Mouse (Mus musculus): ENCODE data around the gene Enkd1. TPM values are rescaled to one million over a fixed set of nuclear protein-coding genes. Genes with fewer than 3 reads are reported as not detected.

Gene Enkd1
- polyA plus RNA-seq, 1 experiment from 2014 or later: 40.7 TPM

DNA sequence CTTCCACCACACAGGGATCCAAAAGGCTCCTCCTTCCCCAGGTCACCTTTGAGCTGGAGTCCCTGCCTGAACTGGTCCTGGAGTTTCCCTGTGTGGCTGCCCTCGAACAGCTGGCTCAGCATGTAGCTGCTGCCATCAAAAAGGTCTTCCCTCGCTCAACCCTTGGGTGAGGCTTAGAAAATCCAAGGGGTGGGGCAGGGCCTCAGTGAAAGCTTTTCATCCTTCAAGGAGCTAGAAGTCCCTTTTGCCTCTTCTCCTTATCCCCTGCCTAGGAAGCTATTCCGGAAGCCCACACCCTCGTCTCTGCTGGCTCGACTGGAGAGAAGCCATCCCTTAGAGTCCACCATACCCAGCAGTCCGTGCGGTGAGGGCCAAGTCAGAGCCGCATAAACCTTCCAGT lies 20.5 kb downstream of the Enkd1 start:
- DNase-seq (ENCODE audit: low spot score): no peak
- 71% methylated on average over 8 of the region's 8 CpGs for WGBS
- H3K27ac ChIP-seq: no peak overlapping the region
- peaks cover 22% of the 10 kb centered on the region for H3K36me3 ChIP-seq
- peaks cover 9% of the 10 kb centered on the region for H3K4me1 ChIP-seq (replicated peaks)
- no peaks in the 10 kb centered on the region for H3K27me3 ChIP-seq (ENCODE audit: insufficient read depth, poor library complexity, severe bottlenecking)
- H3K4me3 ChIP-seq: no peak overlapping the region
- no peaks in the 10 kb centered on the region for H3K9me3 ChIP-seq

- peaks cover 31% of the 10 kb centered on the region for H3K36me3 ChIP-seq
- H3K27ac ChIP-seq: no peak overlapping the region
- no peak overlapping the region for H3K4me3 ChIP-seq
- no peak for DNase-seq (ENCODE audit: low spot score)
- peaks cover 9% of the 10 kb centered on the region for H3K4me1 ChIP-seq (replicated peaks)
- 74% methylated on average over 6 of the region's 6 CpGs for WGBS
- no peaks in the 10 kb centered on the region for H3K9me3 ChIP-seq
- no peaks in the 10 kb centered on the region for H3K27me3 ChIP-seq (ENCODE audit: insufficient read depth, poor library complexity, severe bottlenecking)
Measured at GRCm38 (mm10) chr8:105686551-105686950, 21.5 kb downstream of the Enkd1 start.

DNA sequence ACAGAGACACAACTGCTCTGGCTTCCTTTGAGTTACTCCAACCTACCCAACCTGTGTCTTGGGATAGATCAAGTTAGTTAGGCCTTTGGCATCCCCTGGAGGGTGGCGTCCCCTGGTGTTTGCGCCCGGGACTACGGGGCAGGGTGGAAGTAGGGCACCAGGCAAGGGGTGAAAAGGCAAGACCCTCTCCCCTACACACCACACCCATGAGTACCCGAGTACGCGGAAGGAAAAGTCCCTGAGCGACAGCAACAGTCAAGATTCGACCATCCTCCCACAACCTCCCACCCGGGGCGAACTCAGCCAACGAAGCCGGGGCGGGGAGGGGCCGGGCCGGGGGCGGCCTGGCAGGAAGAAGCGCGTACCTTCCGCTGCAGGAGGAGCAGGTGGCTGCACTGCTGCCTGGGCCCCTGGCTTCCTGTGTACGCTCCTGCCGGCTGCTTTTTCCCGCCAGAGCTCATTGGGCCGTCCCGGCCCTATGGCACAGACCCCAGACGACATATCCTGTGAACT lies 22.2 kb downstream of the Enkd1 start, which contains the start of gene Carmil2:
Gene Carmil2, plus strand, starts transcription at position 479 of the 513 bp plus-strand sequence.
- no peaks in the 10 kb centered on the region for H3K27me3 ChIP-seq (ENCODE audit: insufficient read depth, poor library complexity, severe bottlenecking)
- peaks cover 9% of the 10 kb centered on the region for H3K4me1 ChIP-seq (replicated peaks)
- H3K4me3 ChIP-seq: peak within 1 kb of the TSS; percentile 26; the same call in 1 of the 2 replicates
- peaks cover 38% of the 10 kb centered on the region for H3K36me3 ChIP-seq
- WGBS: 14% methylated on average over 26 of the region's 26 CpGs
- no peaks in the 10 kb centered on the region for H3K9me3 ChIP-seq
- peak within 1 kb of the TSS; percentile 59 for H3K27ac ChIP-seq
- DNase-seq (ENCODE audit: low spot score): peak; percentile 64

DNA sequence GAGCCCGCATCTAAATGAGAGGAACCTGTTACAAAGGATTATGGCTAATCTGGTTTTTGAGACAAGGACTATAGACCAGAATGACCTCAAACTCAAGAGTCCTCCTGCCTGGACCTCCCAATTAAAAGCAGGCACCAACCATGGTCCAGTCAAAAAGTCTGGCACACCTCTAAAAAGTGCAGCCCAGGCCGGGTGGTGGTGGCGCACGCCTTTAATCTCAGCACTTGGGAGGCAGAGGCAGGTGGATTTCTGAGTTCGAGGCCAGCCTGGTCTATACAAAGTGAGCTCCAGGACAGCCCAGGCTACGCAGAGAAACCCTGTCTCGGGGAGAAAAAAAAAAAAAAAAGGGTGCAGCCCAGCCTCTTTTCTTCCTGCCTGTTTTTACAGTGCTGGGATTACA lies 22.7 kb downstream of the Enkd1 start:
- Histone ChIP-seq H3K9me3 (no peaks in the 10 kb centered on the region), H3K27me3 (ENCODE audit: insufficient read depth, poor library complexity, severe bottlenecking) (no peaks in the 10 kb centered on the region), H3K4me1 (replicated peaks) (peaks cover 9% of the 10 kb centered on the region), H3K36me3 (peaks cover 44% of the 10 kb centered on the region), H3K4me3 (no peak overlapping the region), H3K27ac (no peak overlapping the region)
- 85% methylated on average over 7 of the region's 7 CpGs for WGBS
- DNase-seq (ENCODE audit: low spot score): no peak

- H3K9me3 ChIP-seq: no peaks in the 10 kb centered on the region
- peaks cover 100% of the 10 kb centered on the region for H3K36me3 ChIP-seq
- 92% methylated on average over 1 of the region's 1 CpGs for WGBS
- H3K27me3 ChIP-seq (ENCODE audit: insufficient read depth, poor library complexity, severe bottlenecking): no peaks in the 10 kb centered on the region
- H3K4me1 ChIP-seq (replicated peaks): no peaks in the 10 kb centered on the region
- no peak overlapping the region for H3K27ac ChIP-seq
- DNase-seq (ENCODE audit: low spot score): no peak
- H3K4me3 ChIP-seq: no peak overlapping the region
Measured at GRCm38 (mm10) chr8:105677891-105678290, 30.1 kb downstream of the Enkd1 start.

DNA sequence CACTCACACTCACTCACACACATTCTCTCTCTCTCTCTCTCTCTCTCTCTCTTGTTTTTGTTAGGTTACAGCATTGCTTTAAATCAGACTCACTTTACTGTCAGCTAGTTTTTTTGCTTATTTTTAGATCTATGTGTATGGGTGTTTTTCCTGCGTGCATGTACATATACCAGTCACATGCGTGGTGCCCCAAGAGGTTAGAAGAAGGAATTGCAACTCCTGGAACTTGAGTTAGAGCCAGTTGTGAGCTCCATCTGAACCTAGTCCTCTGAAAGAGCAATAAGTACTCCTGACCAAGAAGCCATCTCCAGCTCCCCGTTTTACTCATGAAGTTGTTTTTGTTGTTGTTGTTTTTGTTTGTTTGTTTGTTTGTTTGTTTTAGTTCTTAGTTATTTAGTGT lies 46.8 kb downstream of the Enkd1 start:
- Histone ChIP-seq H3K36me3 (peaks cover 65% of the 10 kb centered on the region), H3K9me3 (no peaks in the 10 kb centered on the region), H3K27ac (no peak overlapping the region), H3K27me3 (ENCODE audit: insufficient read depth, poor library complexity, severe bottlenecking) (no peaks in the 10 kb centered on the region), H3K4me3 (no peak overlapping the region), H3K4me1 (replicated peaks) (no peaks in the 10 kb centered on the region)
- no peak for DNase-seq (ENCODE audit: low spot score)
- WGBS: 80% methylated on average over 3 of the region's 3 CpGs

- H3K27me3 ChIP-seq (ENCODE audit: insufficient read depth, poor library complexity, severe bottlenecking): no peaks in the 10 kb centered on the region
- no peaks in the 10 kb centered on the region for H3K9me3 ChIP-seq
- no peaks in the 10 kb centered on the region for H3K4me1 ChIP-seq (replicated peaks)
- peaks cover 66% of the 10 kb centered on the region for H3K36me3 ChIP-seq
- no peak overlapping the region for H3K27ac ChIP-seq
- no peak overlapping the region for H3K4me3 ChIP-seq
- no peak for DNase-seq (ENCODE audit: low spot score)
Measured at GRCm38 (mm10) chr8:105657641-105658040, 50.4 kb downstream of the Enkd1 start.

Other genes starting within 250 kb of the Enkd1 start
- gene Tppp3, start 236.7 kb downstream of the Enkd1 start, polyA plus RNA-seq (2016; fragmentation: Nextera tagmentation; extraction: Ambion mirVana): 131 and 243 TPM in 2 replicates
- gene Zdhhc1, start 211.3 kb downstream of the Enkd1 start, polyA plus RNA-seq (2016; fragmentation: Nextera tagmentation; extraction: Ambion mirVana): 23.3 and 29.2 TPM in 2 replicates
- gene Hsd11b2, start 189.5 kb downstream of the Enkd1 start, polyA plus RNA-seq (2016; fragmentation: Nextera tagmentation; extraction: Ambion mirVana): 24.1 and 36.7 TPM in 2 replicates
- 90.8 and 119 TPM in 2 replicates for gene Atp6v0d1, start 142.2 kb downstream of the Enkd1 start, polyA plus RNA-seq (2016; fragmentation: Nextera tagmentation; extraction: Ambion mirVana)
- gene Ripor1, start 103.0 kb downstream of the Enkd1 start, polyA plus RNA-seq (2016; fragmentation: Nextera tagmentation; extraction: Ambion mirVana): 17.7 and 23.7 TPM in 2 replicates
- gene Ctcf, start 71.6 kb downstream of the Enkd1 start, polyA plus RNA-seq (2016; fragmentation: Nextera tagmentation; extraction: Ambion mirVana): 102 and 138 TPM in 2 replicates
- gene Agrp, start 70.8 kb downstream of the Enkd1 start, polyA plus RNA-seq (2016; fragmentation: Nextera tagmentation; extraction: Ambion mirVana): 0.61 and 0.73 TPM in 2 replicates
- 2.1 and 4.9 TPM in 2 replicates for gene Carmil2, start 21.9 kb downstream of the Enkd1 start, polyA plus RNA-seq (2016; fragmentation: Nextera tagmentation; extraction: Ambion mirVana)
- gene Acd, start 7.1 kb downstream of the Enkd1 start, polyA plus RNA-seq (2016; fragmentation: Nextera tagmentation; extraction: Ambion mirVana): 81.3 and 92.6 TPM in 2 replicates
- gene Pard6a, start 7.1 kb downstream of the Enkd1 start, polyA plus RNA-seq (2016; fragmentation: Nextera tagmentation; extraction: Ambion mirVana): 23.3 and 32.2 TPM in 2 replicates
- gene 4933405L10Rik, start 555 bp downstream of the Enkd1 start, polyA plus RNA-seq (2016; fragmentation: Nextera tagmentation; extraction: Ambion mirVana): 0.14 TPM in 1 of 2 replicates, not detected in the other
- 36.8 and 49.8 TPM in 2 replicates for gene Gfod2, start 50.5 kb upstream of the Enkd1 start, polyA plus RNA-seq (2016; fragmentation: Nextera tagmentation; extraction: Ambion mirVana)
- 10.4 and 11.1 TPM in 2 replicates for gene Ranbp10, start 119.1 kb upstream of the Enkd1 start, polyA plus RNA-seq (2016; fragmentation: Nextera tagmentation; extraction: Ambion mirVana)
- 0.51 and 1.8 TPM in 2 replicates for gene Tsnaxip1, start 119.5 kb upstream of the Enkd1 start, polyA plus RNA-seq (2016; fragmentation: Nextera tagmentation; extraction: Ambion mirVana)
- 55.2 and 58.1 TPM in 2 replicates for gene Cenpt, start 145.1 kb upstream of the Enkd1 start, polyA plus RNA-seq (2016; fragmentation: Nextera tagmentation; extraction: Ambion mirVana)
- 78.3 and 83.5 TPM in 2 replicates for gene Thap11, start 146.9 kb upstream of the Enkd1 start, polyA plus RNA-seq (2016; fragmentation: Nextera tagmentation; extraction: Ambion mirVana)
- 364 and 407 TPM in 2 replicates for gene Nutf2, start 152.4 kb upstream of the Enkd1 start, polyA plus RNA-seq (2016; fragmentation: Nextera tagmentation; extraction: Ambion mirVana)
- 72.4 and 75.8 TPM in 2 replicates for gene Edc4, start 172.7 kb upstream of the Enkd1 start, polyA plus RNA-seq (2016; fragmentation: Nextera tagmentation; extraction: Ambion mirVana)
- 0.39 and 0.73 TPM in 2 replicates for gene Nrn1l, start 185.4 kb upstream of the Enkd1 start, polyA plus RNA-seq (2016; fragmentation: Nextera tagmentation; extraction: Ambion mirVana)
- gene Pskh1, start 192.2 kb upstream of the Enkd1 start, polyA plus RNA-seq (2016; fragmentation: Nextera tagmentation; extraction: Ambion mirVana): 28.8 and 31.0 TPM in 2 replicates
- 1.7 and 2.5 TPM in 2 replicates for gene Ctrl, start 225.7 kb upstream of the Enkd1 start, polyA plus RNA-seq (2016; fragmentation: Nextera tagmentation; extraction: Ambion mirVana)
- gene Psmb10, start 230.2 kb upstream of the Enkd1 start, polyA plus RNA-seq (2016; fragmentation: Nextera tagmentation; extraction: Ambion mirVana): 32.7 and 33.6 TPM in 2 replicates
- 0.60 and 0.78 TPM in 2 replicates for gene Lcat, start 235.2 kb upstream of the Enkd1 start, polyA plus RNA-seq (2016; fragmentation: Nextera tagmentation; extraction: Ambion mirVana)

Measured in hindbrain, embryonic 10.5 days (tissue).